Mouse (Mus musculus): ENCODE data around the gene Spint2.

DNA sequence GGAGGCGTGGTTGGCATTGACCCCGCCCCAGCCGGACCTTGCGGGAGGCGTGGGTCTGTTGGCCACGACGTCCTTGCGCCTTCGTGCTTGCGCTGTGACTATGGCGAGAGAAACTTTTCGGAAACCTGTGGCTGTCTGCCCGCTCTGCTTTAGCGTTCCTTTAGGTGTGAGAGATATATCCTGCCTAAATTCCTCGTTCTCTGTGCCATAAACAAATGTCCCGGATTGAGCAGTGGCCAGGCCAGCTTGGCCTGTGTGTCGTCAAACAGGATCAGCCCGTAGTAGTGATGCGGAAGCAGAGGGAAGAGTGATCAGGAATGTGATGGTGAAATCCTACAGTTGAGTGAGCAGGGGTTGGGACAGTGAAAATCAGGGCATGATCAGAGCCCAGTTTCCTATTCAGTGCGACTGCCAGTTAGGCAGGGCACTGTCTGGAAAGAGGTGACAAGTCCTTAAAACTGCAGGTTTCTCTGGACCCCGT lies 402 bp upstream of the Spint2 start:
- TF ChIP-seq EP300 (IDR thresholded peaks at IDR 0.05; ENCODE audit: insufficient read depth, low read depth, low read length) (no peak), CTCF (IDR thresholded peaks at IDR 0.05; ENCODE audit: low read depth, low read length) (no peak)

Measured in ES-Bruce4 (cell line).